Mouse (Mus musculus) embryonic facial prominence, embryonic 14.5 days (tissue): ENCODE results near the gene Actr3. TPM values are rescaled to one million over a fixed set of nuclear protein-coding genes. Genes with fewer than 3 reads are reported as not detected.
"Not testable (repeated sequence)": the region's sequence is repeated elsewhere in the genome, so short reads cannot be mapped to it uniquely, and the experiment has no call there.

Experiments
- ATAC-seq: fragments of 200-750 bp; cut with Nextera tagmentation; 2 replicates; pipeline ENCODE4 v1.8.0; 2017; ENCODE audit warnings: low read depth, moderate number of reproducible peaks, moderate TSS enrichment
- DNase-seq: peaks from one replicate; pipeline ENCODE4 v3.0.0-alpha.2; 2015; ENCODE audit warnings: low spot score
- H3K27ac ChIP-seq: fragments of 300-500 bp; sonication (generic); replicated peaks from 2 replicates; pipeline ENCODE4 v1.5.1; 2014; ENCODE audit warnings: low read depth, mild to moderate bottlenecking, low read length, moderate library complexity
- H3K27me3 ChIP-seq: fragments of 300-500 bp; sonication (generic); replicated peaks from 2 replicates; pipeline ENCODE4 v1.6.1; 2014; ENCODE audit warnings: low read length; ENCODE audit not compliant: control insufficient read depth, insufficient read depth
- H3K36me3 ChIP-seq: fragments of 300-500 bp; sonication (generic); 2 replicates; pipeline ENCODE4 v1.6.1; 2014; ENCODE audit warnings: low read length, mixed read lengths; ENCODE audit not compliant: control insufficient read depth, insufficient read depth
- H3K4me1 ChIP-seq: fragments of 300-500 bp; sonication (generic); 2 replicates; pipeline ENCODE4 v1.6.1; 2014; ENCODE audit warnings: antibody characterized with exemption, low read length; ENCODE audit not compliant: control insufficient read depth, insufficient read depth
- H3K4me2 ChIP-seq: fragments of 300-500 bp; sonication (generic); 2 replicates; pipeline ENCODE4 v1.6.1; 2014; ENCODE audit warnings: low read depth, mild to moderate bottlenecking, low read length, moderate library complexity, mixed read lengths
- H3K4me3 ChIP-seq: fragments of 300-500 bp; sonication (generic); 2 replicates; pipeline ENCODE4 v1.5.1; 2014; ENCODE audit warnings: low read depth, mild to moderate bottlenecking, low read length
- H3K9ac ChIP-seq: fragments of 300-500 bp; sonication (generic); 2 replicates; pipeline ENCODE4 v1.6.1; 2014; ENCODE audit warnings: low read depth, mild to moderate bottlenecking, low read length, moderate library complexity, mixed read lengths
- H3K9me3 ChIP-seq: fragments of 300-500 bp; sonication (generic); 2 replicates; pipeline ENCODE4 v1.6.1; 2016; ENCODE audit warnings: low read length; ENCODE audit not compliant: control insufficient read depth
- WGBS: fragments of 180-500 bp; shearing (Covaris S2); extraction: QIAGEN DNeasy Blood & Tissue Kit; methylation state at CpG from one replicate; pipeline ENCODE4 v1.1.7; 2014; 5-methylcytosine and 5-hydroxymethylcytosine counted together
- polyA plus RNA-seq: library from polyadenylated mRNA; unstranded; fragments of >200 nt; fragmentation: Nextera tagmentation; extraction: Ambion mirVana; gene quantifications from 2 replicates; pipeline ENCODE4 v1.2.1, GENCODE M21; 2014

Gene Actr3
- polyA plus RNA-seq, 1 experiment from 2014 or later: 243 TPM

GRCm38 (mm10) chr1:125395391-125395790, 40.1 kb downstream of the Actr3 start:
- H3K4me2 ChIP-seq: no peak overlapping the region
- no peaks in the 10 kb centered on the region for H3K9me3 ChIP-seq
- WGBS: 97% methylated on average over 1 of the region's 1 CpGs
- peak; percentile 16 for DNase-seq
- no peak overlapping the region for H3K9ac ChIP-seq
- H3K27me3 ChIP-seq: no peaks in the 10 kb centered on the region
- no peaks in the 10 kb centered on the region for H3K4me1 ChIP-seq
- 0 out of 2 replicates have a peak overlapping the region, but pooled peaks have one; percentile 28 for H3K27ac ChIP-seq
- H3K36me3 ChIP-seq: peaks cover 71% of the 10 kb centered on the region
- no peak for ATAC-seq
- H3K4me3 ChIP-seq: no peak overlapping the region

- WGBS: 93% methylated on average over 4 of the region's 5 CpGs
- H3K9me3 ChIP-seq, H3K4me1 ChIP-seq, ATAC-seq, H3K9ac ChIP-seq, DNase-seq, H3K4me2 ChIP-seq, H3K27me3 ChIP-seq, H3K4me3 ChIP-seq, H3K27ac ChIP-seq: not testable (repeated sequence)
- H3K36me3 ChIP-seq: peaks cover 55% of the 10 kb centered on the region
These were observed 42.2 kb downstream of the Actr3 start for GRCm38 (mm10) chr1:125393324-125393723.

- ATAC-seq, H3K9me3 ChIP-seq, H3K27ac ChIP-seq, H3K4me1 ChIP-seq, DNase-seq, H3K4me3 ChIP-seq, H3K27me3 ChIP-seq, H3K4me2 ChIP-seq, H3K9ac ChIP-seq: not testable (repeated sequence)
- peaks cover 28% of the 10 kb centered on the region for H3K36me3 ChIP-seq
- WGBS: 83% methylated on average over 4 of the region's 4 CpGs
These were observed 45.3 kb downstream of the Actr3 start for GRCm38 (mm10) chr1:125390065-125390754.

- ATAC-seq, DNase-seq, H3K27me3 ChIP-seq, H3K4me2 ChIP-seq, H3K9me3 ChIP-seq, H3K4me3 ChIP-seq, H3K4me1 ChIP-seq, H3K9ac ChIP-seq, H3K27ac ChIP-seq: not testable (repeated sequence)
- WGBS: 74% methylated on average over 1 of the region's 1 CpGs
- H3K36me3 ChIP-seq: peaks cover 24% of the 10 kb centered on the region
These were observed 45.9 kb downstream of the Actr3 start for GRCm38 (mm10) chr1:125389634-125390033.

- DNase-seq (peak; percentile 7), ATAC-seq (0 out of 2 replicates have a peak, but pooled peaks have one; percentile 4)
- no peaks in the 10 kb centered on the region for H3K27me3 ChIP-seq
- H3K36me3 ChIP-seq: peaks cover 20% of the 10 kb centered on the region
- no peak overlapping the region for H3K4me2 ChIP-seq
- H3K4me1 ChIP-seq: 0 out of 2 replicates have a peak, but pooled peaks cover 6% of the 10 kb centered on the region
- 25% methylated on average over 3 of the region's 3 CpGs for WGBS
- no peak overlapping the region for H3K4me3 ChIP-seq
- no peak overlapping the region for H3K9ac ChIP-seq
- H3K9me3 ChIP-seq: no peaks in the 10 kb centered on the region
- peak overlapping the region; percentile 39 for H3K27ac ChIP-seq
These were observed 47.2 kb downstream of the Actr3 start for GRCm38 (mm10) chr1:125388370-125388769.

GRCm38 (mm10) chr1:125386217-125386616, 49.3 kb downstream of the Actr3 start:
- no peak overlapping the region for H3K4me2 ChIP-seq
- DNase-seq (no peak), ATAC-seq (no peak)

GRCm38 (mm10) chr1:125382622-125383021, 52.9 kb downstream of the Actr3 start:
- Histone ChIP-seq H3K4me2 (no peak overlapping the region), H3K27ac (no peak overlapping the region), H3K4me1 (0 out of 2 replicates have a peak, but pooled peaks cover 6% of the 10 kb centered on the region), H3K36me3 (no peaks in the 10 kb centered on the region), H3K4me3 (no peak overlapping the region), H3K9ac (no peak overlapping the region), H3K27me3 (no peaks in the 10 kb centered on the region), H3K9me3 (no peaks in the 10 kb centered on the region)
- DNase-seq (no peak), ATAC-seq (no peak)
- 60% methylated on average over 6 of the region's 6 CpGs for WGBS

More at GRCm38 (mm10) chr1:125386217-125386616, 49.3 kb downstream of the Actr3 start:
- 0 out of 2 replicates have a peak, but pooled peaks cover 5% of the 10 kb centered on the region for H3K36me3 ChIP-seq
- no peak overlapping the region for H3K9ac ChIP-seq
- H3K4me3 ChIP-seq: no peak overlapping the region
- WGBS: 45% methylated on average over 7 of the region's 7 CpGs
- no peaks in the 10 kb centered on the region for H3K27me3 ChIP-seq
- H3K4me1 ChIP-seq: 0 out of 2 replicates have a peak, but pooled peaks cover 6% of the 10 kb centered on the region
- no peak overlapping the region for H3K27ac ChIP-seq
- no peaks in the 10 kb centered on the region for H3K9me3 ChIP-seq

GRCm38 (mm10) chr1:125378889-125379288, 56.6 kb downstream of the Actr3 start:
- Histone ChIP-seq H3K27me3 (no peaks in the 10 kb centered on the region), H3K4me1 (no peaks in the 10 kb centered on the region), H3K4me3 (no peak overlapping the region), H3K36me3 (no peaks in the 10 kb centered on the region), H3K9ac (no peak overlapping the region), H3K4me2 (no peak overlapping the region), H3K27ac (no peak overlapping the region), H3K9me3 (0 out of 2 replicates have a peak, but pooled peaks cover 2% of the 10 kb centered on the region)
- WGBS: 66% methylated on average over 3 of the region's 3 CpGs
- ATAC-seq: no peak
- DNase-seq: no peak

- H3K4me2 ChIP-seq: no peak overlapping the region
- WGBS: 47% methylated on average over 5 of the region's 5 CpGs
- peak; percentile 33 for DNase-seq
- H3K4me1 ChIP-seq: no peaks in the 10 kb centered on the region
- 0 out of 2 replicates have a peak, but pooled peaks cover 2% of the 10 kb centered on the region for H3K9me3 ChIP-seq
- no peaks in the 10 kb centered on the region for H3K27me3 ChIP-seq
- no peaks in the 10 kb centered on the region for H3K36me3 ChIP-seq
- H3K4me3 ChIP-seq: no peak overlapping the region
- ATAC-seq: no peak
- H3K27ac ChIP-seq: no peak overlapping the region
- H3K9ac ChIP-seq: no peak overlapping the region
These were observed 62.7 kb downstream of the Actr3 start for GRCm38 (mm10) chr1:125372855-125373254.
